Mouse (Mus musculus): ENCODE results near the gene Slc6a1. TPM values are rescaled to one million over a fixed set of nuclear protein-coding genes. Genes with fewer than 3 reads are reported as not detected.

Slc6a1 gene
- polyA plus RNA-seq, 1 experiment from 2014 or later = not detected

- WGBS = 31% methylated on average over 4 of the region's 4 CpGs
- H3K4me2 ChIP-seq (replicated peaks; ENCODE audit: low read depth) = no peak overlapping the region
- H3K9me3 ChIP-seq (ENCODE audit: control insufficient read depth) = no peaks in the 10 kb centered on the region
- no peak for TF ChIP-seq CTCF (IDR thresholded peaks at IDR 0.05; ENCODE audit: low read depth)
- no peak for ATAC-seq
- H3K27ac ChIP-seq (ENCODE audit: low read depth, low read length) = no peak overlapping the region
- no peaks in the 10 kb centered on the region for H3K4me1 ChIP-seq (replicated peaks; ENCODE audit: control insufficient read depth, insufficient read depth, low read length)
- peaks cover 54% of the 10 kb centered on the region for H3K27me3 ChIP-seq (replicated peaks; ENCODE audit: control insufficient read depth, insufficient read depth, low read length)
- H3K36me3 ChIP-seq (ENCODE audit: control insufficient read depth, insufficient read depth) = no peaks in the 10 kb centered on the region
- H3K9ac ChIP-seq (ENCODE audit: low read depth, low read length) = no peak overlapping the region
- H3K4me3 ChIP-seq (ENCODE audit: low read depth, low read length) = no peak overlapping the region; the same call in 1 of the 2 replicates
Measured at GRCm38 (mm10) chr6:114285424-114285823, 3.0 kb downstream of the Slc6a1 start.

DNA sequence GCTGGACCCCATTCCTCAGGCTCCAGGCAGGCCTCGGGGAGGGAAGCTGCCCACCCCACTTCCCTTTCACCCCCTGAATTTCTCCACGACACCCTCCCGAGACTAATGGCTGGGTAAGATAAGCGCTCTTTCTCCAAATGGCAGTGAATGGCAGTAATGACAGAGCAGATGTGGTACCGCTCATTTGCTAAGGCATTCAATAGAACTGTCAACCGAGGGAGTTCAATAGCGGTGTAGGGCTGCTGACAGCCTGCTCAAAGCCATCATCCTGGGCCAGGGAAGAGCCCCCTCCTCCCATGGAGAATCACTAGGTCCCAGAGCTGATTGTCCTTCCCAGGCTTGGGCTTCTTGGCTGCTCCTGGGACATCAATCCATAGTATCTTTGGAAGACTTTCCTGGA lies 6.7 kb downstream of the Slc6a1 start:
- no peak for TF ChIP-seq CTCF (IDR thresholded peaks at IDR 0.05; ENCODE audit: low read depth)
- Histone ChIP-seq H3K4me1 (replicated peaks; ENCODE audit: control insufficient read depth, insufficient read depth, low read length) (no peaks in the 10 kb centered on the region), H3K9ac (ENCODE audit: low read depth, low read length) (no peak overlapping the region), H3K4me2 (replicated peaks; ENCODE audit: low read depth) (no peak overlapping the region), H3K9me3 (ENCODE audit: control insufficient read depth) (no peaks in the 10 kb centered on the region), H3K4me3 (ENCODE audit: low read depth, low read length) (no peak overlapping the region), H3K36me3 (ENCODE audit: control insufficient read depth, insufficient read depth) (no peaks in the 10 kb centered on the region), H3K27me3 (replicated peaks; ENCODE audit: control insufficient read depth, insufficient read depth, low read length) (peaks cover 28% of the 10 kb centered on the region), H3K27ac (ENCODE audit: low read depth, low read length) (no peak overlapping the region)
- ATAC-seq = no peak
- 49% methylated on average over 7 of the region's 7 CpGs for WGBS

- H3K4me3 ChIP-seq (ENCODE audit: low read depth, low read length) = no peak overlapping the region
- H3K9ac ChIP-seq (ENCODE audit: low read depth, low read length) = no peak overlapping the region
- no peak overlapping the region for H3K27ac ChIP-seq (ENCODE audit: low read depth, low read length)
- no peak for ATAC-seq
- no peaks in the 10 kb centered on the region for H3K4me1 ChIP-seq (replicated peaks; ENCODE audit: control insufficient read depth, insufficient read depth, low read length)
- H3K36me3 ChIP-seq (ENCODE audit: control insufficient read depth, insufficient read depth) = no peaks in the 10 kb centered on the region
- peaks cover 17% of the 10 kb centered on the region for H3K27me3 ChIP-seq (replicated peaks; ENCODE audit: control insufficient read depth, insufficient read depth, low read length)
- no peak for TF ChIP-seq CTCF (IDR thresholded peaks at IDR 0.05; ENCODE audit: low read depth)
- no peak overlapping the region for H3K4me2 ChIP-seq (replicated peaks; ENCODE audit: low read depth)
- 37% methylated on average over 8 of the region's 8 CpGs for WGBS
- H3K9me3 ChIP-seq (ENCODE audit: control insufficient read depth) = no peaks in the 10 kb centered on the region
Measured at GRCm38 (mm10) chr6:114290184-114290583, 7.7 kb downstream of the Slc6a1 start.

GRCm38 (mm10) chr6:114290929-114291328 lies 8.5 kb downstream of the Slc6a1 start:
- WGBS = 73% methylated on average over 4 of the region's 4 CpGs
- Histone ChIP-seq H3K4me3 (ENCODE audit: low read depth, low read length) (no peak overlapping the region), H3K27ac (ENCODE audit: low read depth, low read length) (no peak overlapping the region), H3K36me3 (ENCODE audit: control insufficient read depth, insufficient read depth) (no peaks in the 10 kb centered on the region), H3K4me2 (replicated peaks; ENCODE audit: low read depth) (no peak overlapping the region), H3K27me3 (replicated peaks; ENCODE audit: control insufficient read depth, insufficient read depth, low read length) (peaks cover 14% of the 10 kb centered on the region; the same call in 1 of the 2 replicates), H3K9me3 (ENCODE audit: control insufficient read depth) (no peaks in the 10 kb centered on the region), H3K4me1 (replicated peaks; ENCODE audit: control insufficient read depth, insufficient read depth, low read length) (no peaks in the 10 kb centered on the region), H3K9ac (ENCODE audit: low read depth, low read length) (no peak overlapping the region)
- TF ChIP-seq CTCF (IDR thresholded peaks at IDR 0.05; ENCODE audit: low read depth) = no peak
- ATAC-seq = no peak

- Histone ChIP-seq H3K27me3 (replicated peaks; ENCODE audit: control insufficient read depth, insufficient read depth, low read length) (peaks cover 13% of the 10 kb centered on the region; the same call in 1 of the 2 replicates), H3K4me1 (replicated peaks; ENCODE audit: control insufficient read depth, insufficient read depth, low read length) (no peaks in the 10 kb centered on the region), H3K9me3 (ENCODE audit: control insufficient read depth) (no peaks in the 10 kb centered on the region), H3K4me3 (ENCODE audit: low read depth, low read length) (no peak overlapping the region), H3K27ac (ENCODE audit: low read depth, low read length) (no peak overlapping the region), H3K36me3 (ENCODE audit: control insufficient read depth, insufficient read depth) (no peaks in the 10 kb centered on the region), H3K9ac (ENCODE audit: low read depth, low read length) (no peak overlapping the region), H3K4me2 (replicated peaks; ENCODE audit: low read depth) (no peak overlapping the region)
- ATAC-seq = no peak
- no peak for TF ChIP-seq CTCF (IDR thresholded peaks at IDR 0.05; ENCODE audit: low read depth)
- 52% methylated on average over 5 of the region's 5 CpGs for WGBS
Measured at GRCm38 (mm10) chr6:114291396-114291795, 9.0 kb downstream of the Slc6a1 start.

GRCm38 (mm10) chr6:114293511-114293910 lies 11.1 kb downstream of the Slc6a1 start:
- H3K4me1 ChIP-seq (replicated peaks; ENCODE audit: control insufficient read depth, insufficient read depth, low read length) = 0 out of 2 replicates have a peak, but pooled peaks cover 2% of the 10 kb centered on the region
- H3K4me2 ChIP-seq (replicated peaks; ENCODE audit: low read depth) = no peak overlapping the region
- H3K9ac ChIP-seq (ENCODE audit: low read depth, low read length) = no peak overlapping the region
- 42% methylated on average over 8 of the region's 8 CpGs for WGBS
- no peak overlapping the region for H3K27ac ChIP-seq (ENCODE audit: low read depth, low read length)
- H3K27me3 ChIP-seq (replicated peaks; ENCODE audit: control insufficient read depth, insufficient read depth, low read length) = peaks cover 5% of the 10 kb centered on the region; the same call in 1 of the 2 replicates
- H3K4me3 ChIP-seq (ENCODE audit: low read depth, low read length) = no peak overlapping the region
- no peaks in the 10 kb centered on the region for H3K36me3 ChIP-seq (ENCODE audit: control insufficient read depth, insufficient read depth)
- ATAC-seq = no peak
- H3K9me3 ChIP-seq (ENCODE audit: control insufficient read depth) = no peaks in the 10 kb centered on the region
- TF ChIP-seq CTCF (IDR thresholded peaks at IDR 0.05; ENCODE audit: low read depth) = no peak

DNA sequence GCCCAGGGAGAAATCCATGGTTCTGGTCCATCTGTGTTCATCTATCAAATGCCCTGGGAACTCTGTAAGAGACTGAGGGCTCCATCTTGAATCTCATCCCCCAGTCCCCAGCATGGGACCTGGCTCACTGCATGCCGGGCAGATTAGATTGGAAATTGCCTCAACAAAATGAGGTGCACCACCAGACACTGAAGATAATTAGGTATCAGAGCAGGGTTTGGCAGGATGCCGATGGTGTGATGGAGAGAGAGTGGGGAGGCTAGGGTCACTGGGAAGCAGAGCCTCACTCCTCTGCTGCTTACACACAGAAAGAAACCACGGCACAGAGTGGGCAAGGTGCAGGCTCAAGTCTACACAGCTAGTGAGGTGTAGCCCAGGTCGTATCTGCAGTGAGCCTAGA lies 12.7 kb downstream of the Slc6a1 start:
- WGBS = 83% methylated on average over 4 of the region's 4 CpGs
- ATAC-seq = no peak

More for the DNA sequence above, 12.7 kb downstream of the Slc6a1 start:
- H3K9me3 ChIP-seq (ENCODE audit: control insufficient read depth) = no peaks in the 10 kb centered on the region
- H3K9ac ChIP-seq (ENCODE audit: low read depth, low read length) = no peak overlapping the region
- H3K4me2 ChIP-seq (replicated peaks; ENCODE audit: low read depth) = no peak overlapping the region
- no peak for TF ChIP-seq CTCF (IDR thresholded peaks at IDR 0.05; ENCODE audit: low read depth)
- H3K27me3 ChIP-seq (replicated peaks; ENCODE audit: control insufficient read depth, insufficient read depth, low read length) = peaks cover 5% of the 10 kb centered on the region; the same call in 1 of the 2 replicates
- H3K4me1 ChIP-seq (replicated peaks; ENCODE audit: control insufficient read depth, insufficient read depth, low read length) = 0 out of 2 replicates have a peak, but pooled peaks cover 2% of the 10 kb centered on the region
- no peaks in the 10 kb centered on the region for H3K36me3 ChIP-seq (ENCODE audit: control insufficient read depth, insufficient read depth)
- H3K4me3 ChIP-seq (ENCODE audit: low read depth, low read length) = no peak overlapping the region
- H3K27ac ChIP-seq (ENCODE audit: low read depth, low read length) = no peak overlapping the region
